ENCODE assay signal across 12 mouse cellular contexts in the genomic region with DNA sequence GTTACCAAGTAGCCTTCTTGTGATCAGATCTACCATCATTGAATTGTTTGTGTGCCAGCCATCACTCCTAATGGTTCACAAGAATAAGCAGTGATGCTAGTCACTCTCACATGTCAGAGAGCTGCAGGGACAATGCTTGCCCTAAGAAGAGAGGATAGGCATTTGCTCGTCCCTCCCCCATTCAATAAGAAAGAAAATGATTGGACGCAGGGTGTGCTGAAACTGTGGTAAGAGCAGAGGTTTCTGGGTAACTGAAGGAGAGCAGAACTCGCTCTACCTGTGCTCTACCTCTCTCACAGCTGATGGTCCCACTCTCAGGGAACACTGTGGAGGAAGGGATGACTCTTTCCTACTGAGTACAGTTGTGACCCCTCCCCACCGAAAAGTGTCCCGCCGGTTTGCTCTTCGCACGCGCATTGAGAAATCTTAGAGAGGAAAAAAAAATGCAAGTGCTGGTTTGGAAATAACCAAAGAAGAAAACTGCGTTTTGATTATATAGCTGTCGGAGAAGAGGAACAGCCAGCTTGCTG. TPM values are rescaled to one million over a fixed set of nuclear protein-coding genes. Genes with fewer than 3 reads are reported as not detected.
DNase-seq lines count a peak whose midpoint lies in the region; ATAC-seq and TF ChIP-seq lines count a peak whose summit lies in the region.
"Had no signal": no experiment of that assay in that cellular context is flagged by ENCODE, and none has a peak within 500 bp of the region (broad histone marks: within the 10 kb centered on the region; RNA-seq: fewer than 3 reads in every experiment).

No protein-coding gene starts in this region.

- peak overlapping the region; percentile 31 for H3K4me2 ChIP-seq in kidney, postnatal 0 days (ENCODE audit: low read length)
- H3K4me2 ChIP-seq in embryonic facial prominence, embryonic 13.5 days: peak overlapping the region; percentile 45
- peak overlapping the region; percentile 34 for H3K4me2 ChIP-seq in limb, embryonic 13.5 days (replicated peaks)
- H3K4me2 ChIP-seq in stomach, embryonic 14.5 days (replicated peaks; ENCODE audit: low read depth, low read length): peak overlapping the region; percentile 13; the same call in 1 of the 2 replicates
- H3K4me2 ChIP-seq in hindbrain, postnatal 0 days (ENCODE audit: low read depth, low read length): no peak overlapping the region
- H3K4me2 ChIP-seq: midbrain, embryonic 13.5 days had no signal

- no peak for TF ChIP-seq CTCF in kidney, postnatal 0 days (IDR thresholded peaks at IDR 0.05; ENCODE audit: low read depth)
- TF ChIP-seq CTCF in hindbrain, postnatal 0 days (IDR thresholded peaks at IDR 0.05; ENCODE audit: low read depth): no peak

- no peak overlapping the region for H3K27ac ChIP-seq in kidney, postnatal 0 days
- no peak overlapping the region for H3K27ac ChIP-seq in embryonic facial prominence, embryonic 13.5 days
- H3K27ac ChIP-seq in limb, embryonic 13.5 days: no peak overlapping the region
- no peak overlapping the region for H3K27ac ChIP-seq in stomach, embryonic 14.5 days (ENCODE audit: low read length)
- no peak overlapping the region for H3K27ac ChIP-seq in hindbrain, postnatal 0 days
- H3K27ac ChIP-seq: midbrain, embryonic 13.5 days had no signal

- DNase-seq in kidney, postnatal 0 days (ENCODE audit: low spot score): no peak
- no peak for DNase-seq in kidney, postnatal 36 days
- no peak for DNase-seq in hindbrain, postnatal 0 days (ENCODE audit: low spot score)
- no peak for DNase-seq in spleen, postnatal 10 days (ENCODE audit: low spot score in 2 of 2)
- DNase-seq: cerebellum, adult 9-10 months; gastrocnemius, postnatal 36 days; kidney, adult 18-20 months; right cerebral cortex, postnatal 4 days had no signal

- H3K9ac ChIP-seq in kidney, postnatal 0 days (ENCODE audit: low read depth, low read length): no peak overlapping the region
- H3K9ac ChIP-seq in embryonic facial prominence, embryonic 13.5 days: no peak overlapping the region
- no peak overlapping the region for H3K9ac ChIP-seq in limb, embryonic 13.5 days
- no peak overlapping the region for H3K9ac ChIP-seq in stomach, embryonic 14.5 days (replicated peaks; ENCODE audit: low read depth, low read length)
- no peak overlapping the region for H3K9ac ChIP-seq in hindbrain, postnatal 0 days (replicated peaks; ENCODE audit: low read length)
- H3K9ac ChIP-seq: midbrain, embryonic 13.5 days had no signal

- no peaks in the 10 kb centered on the region for H3K4me1 ChIP-seq in kidney, postnatal 0 days (replicated peaks; ENCODE audit: insufficient read depth, low read length)
- peaks cover 23% of the 10 kb centered on the region for H3K4me1 ChIP-seq in embryonic facial prominence, embryonic 13.5 days
- peaks cover 16% of the 10 kb centered on the region for H3K4me1 ChIP-seq in limb, embryonic 13.5 days
- H3K4me1 ChIP-seq in stomach, embryonic 14.5 days (ENCODE audit: control insufficient read depth, insufficient read depth, low read length): no peaks in the 10 kb centered on the region
- no peaks in the 10 kb centered on the region for H3K4me1 ChIP-seq in hindbrain, postnatal 0 days (ENCODE audit: insufficient read depth, low read length)

- H3K27me3 ChIP-seq in kidney, postnatal 0 days (ENCODE audit: insufficient read depth, low read length): no peaks in the 10 kb centered on the region; the same call in 1 of the 2 replicates
- peaks cover 43% of the 10 kb centered on the region for H3K27me3 ChIP-seq in embryonic facial prominence, embryonic 13.5 days
- peaks cover 31% of the 10 kb centered on the region for H3K27me3 ChIP-seq in limb, embryonic 13.5 days
- H3K27me3 ChIP-seq in stomach, embryonic 14.5 days (ENCODE audit: control insufficient read depth, insufficient read depth, low read length): no peaks in the 10 kb centered on the region
- no peaks in the 10 kb centered on the region for H3K27me3 ChIP-seq in hindbrain, postnatal 0 days (ENCODE audit: insufficient read depth, low read length)

- 42% methylated on average over 11 of the region's 11 CpGs for WGBS in kidney, postnatal 0 days
- 31% methylated on average over 11 of the region's 11 CpGs for WGBS in embryonic facial prominence, embryonic 13.5 days
- 42% methylated on average over 11 of the region's 11 CpGs for WGBS in limb, embryonic 13.5 days
- 31% methylated on average over 11 of the region's 11 CpGs for WGBS in stomach, embryonic 14.5 days
- 57% methylated on average over 11 of the region's 11 CpGs for WGBS in hindbrain, postnatal 0 days

- no peaks in the 10 kb centered on the region for H3K9me3 ChIP-seq in kidney, postnatal 0 days (replicated peaks; ENCODE audit: low read length)
- no peaks in the 10 kb centered on the region for H3K9me3 ChIP-seq in embryonic facial prominence, embryonic 13.5 days
- no peaks in the 10 kb centered on the region for H3K9me3 ChIP-seq in limb, embryonic 13.5 days
- no peaks in the 10 kb centered on the region for H3K9me3 ChIP-seq in stomach, embryonic 14.5 days (ENCODE audit: control insufficient read depth, low read depth, low read length)
- H3K9me3 ChIP-seq in hindbrain, postnatal 0 days (ENCODE audit: low read length): no peaks in the 10 kb centered on the region
- H3K9me3 ChIP-seq: midbrain, embryonic 13.5 days had no signal

- H3K36me3 ChIP-seq in kidney, postnatal 0 days (ENCODE audit: insufficient read depth, low read length): no peaks in the 10 kb centered on the region
- H3K36me3 ChIP-seq in embryonic facial prominence, embryonic 13.5 days: no peaks in the 10 kb centered on the region
- no peaks in the 10 kb centered on the region for H3K36me3 ChIP-seq in limb, embryonic 13.5 days
- H3K36me3 ChIP-seq in stomach, embryonic 14.5 days (ENCODE audit: control insufficient read depth, insufficient read depth, low read length): no peaks in the 10 kb centered on the region
- H3K36me3 ChIP-seq in hindbrain, postnatal 0 days (ENCODE audit: insufficient read depth, low read length): no peaks in the 10 kb centered on the region

- H3K4me3 ChIP-seq in kidney, postnatal 0 days (replicated peaks; ENCODE audit: low read depth, low read length): no peak overlapping the region
- H3K4me3 ChIP-seq in embryonic facial prominence, embryonic 13.5 days: peak overlapping the region; percentile 24
- no peak overlapping the region for H3K4me3 ChIP-seq in limb, embryonic 13.5 days
- H3K4me3 ChIP-seq in stomach, embryonic 14.5 days (ENCODE audit: low read depth, low read length): no peak overlapping the region
- no peak overlapping the region for H3K4me3 ChIP-seq in hindbrain, postnatal 0 days (ENCODE audit: low read length)
- H3K4me3 ChIP-seq: midbrain, embryonic 13.5 days had no signal

- no peak for ATAC-seq in kidney, postnatal 0 days (replicated peaks; ENCODE audit: low FRiP score, low read depth)
- no peak for ATAC-seq in embryonic facial prominence, embryonic 13.5 days (ENCODE audit: insufficient number of reproducible peaks, insufficient read depth, low FRiP score, low TSS enrichment, low read depth)
- ATAC-seq in limb, embryonic 13.5 days (ENCODE audit: low FRiP score, low read depth): no peak
- no peak for ATAC-seq in stomach, embryonic 14.5 days (ENCODE audit: insufficient number of reproducible peaks, insufficient read depth, low FRiP score, low read depth)
- ATAC-seq in hindbrain, postnatal 0 days: no peak
- ATAC-seq: midbrain, embryonic 13.5 days had no signal

RNA-seq across cellular contexts. Expression of a gene that starts 25.2 kb away (rescaled TPM):
- polyA plus RNA-seq in kidney, postnatal 0 days (2015; fragmentation: Nextera tagmentation; extraction: Ambion mirVana): 4.3 and 5.0 TPM in 2 replicates
- 8.4 and 11.0 TPM in 2 replicates for polyA plus RNA-seq in embryonic facial prominence, embryonic 13.5 days (2015; fragmentation: Nextera tagmentation; extraction: Ambion mirVana)
- polyA plus RNA-seq in limb, embryonic 13.5 days (2015; fragmentation: Nextera tagmentation; extraction: Ambion mirVana): 13.5 and 13.8 TPM in 2 replicates
- polyA plus RNA-seq in stomach, embryonic 14.5 days (2014; fragmentation: Nextera tagmentation; extraction: Ambion mirVana): 27.4 and 30.5 TPM in 2 replicates
- total RNA-seq in hindbrain, postnatal 0 days (2014; rRNA removed): 13.2 and 17.9 TPM in 2 replicates
- polyA plus RNA-seq in hindbrain, postnatal 0 days (2015; fragmentation: Nextera tagmentation; extraction: Ambion mirVana): 10.0 and 11.2 TPM in 2 replicates
